Mouse (Mus musculus): Measurements from ENCODE around the gene BC067074. TPM values are rescaled to one million over a fixed set of nuclear protein-coding genes. Genes with fewer than 3 reads are reported as not detected.

BC067074 gene
- total RNA-seq, 1 experiment, result 4.1 TPM

GRCm38 (mm10) chr13:113333931-113334330 lies 41.0 kb downstream of the BC067074 start:
- no peak for DNase-seq (ENCODE audit: low read depth, low spot score)
- Histone ChIP-seq H3K36me3 (ENCODE audit: control insufficient read depth, insufficient read depth, low read length, poor library complexity, severe bottlenecking) (no peaks in the 10 kb centered on the region), H3K4me1 (ENCODE audit: control insufficient read depth in 2 of 2, insufficient read depth in 2 of 2, low read length in 2 of 2, poor library complexity in 1 of 2) (peaks cover 0 to 3% of the 10 kb centered on the region in 2 experiments; a peak in 1 of 4 replicates), H3K27ac (ENCODE audit: insufficient read depth, low read depth, low read length, poor library complexity, severe bottlenecking) (no peak overlapping the region), H3K9me3 (ENCODE audit: control insufficient read depth, insufficient read depth, low read depth, low read length) (no peaks in the 10 kb centered on the region), H3K4me3 (ENCODE audit: insufficient read depth in 1 of 2, low read depth in 1 of 2, low read length in 2 of 2, poor library complexity in 1 of 2, severe bottlenecking in 1 of 2) (no peak overlapping the region), H3K9ac (ENCODE audit: insufficient read depth, low read depth, low read length, poor library complexity, severe bottlenecking) (no peak overlapping the region)
- in situ Hi-C loops (cut with MboI; ENCODE audit: low sequenced_read_pairs in 2 of 2, unreplicated experiment in 2 of 2), result loop anchor here (25.0 kb wide), 1 partner anchor 303 kb away; no protein-coding TSS in a partner anchor
- TF ChIP-seq HCFC1 (IDR thresholded peaks at IDR 0.05; ENCODE audit: borderline replicate concordance, insufficient read depth, low read length), result no peak

DNA sequence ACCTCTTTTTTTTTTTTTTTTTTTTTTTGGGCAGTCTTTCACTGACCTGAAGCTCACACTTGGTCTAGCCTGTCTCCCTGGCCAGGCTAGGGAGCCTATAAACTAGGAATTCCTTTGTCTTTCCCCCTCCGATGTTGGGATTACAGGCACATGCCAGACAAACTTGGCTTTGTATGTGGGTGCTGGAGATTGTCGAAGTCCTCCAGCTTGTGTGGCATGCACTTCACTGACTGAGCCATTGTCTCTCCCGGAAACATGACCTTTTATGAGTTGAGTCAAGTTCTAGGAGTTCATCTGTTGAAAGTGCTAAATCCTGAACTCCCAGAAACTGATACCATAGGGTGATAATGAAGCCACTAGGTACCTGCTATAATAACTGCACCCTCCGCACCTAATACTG lies 41.8 kb downstream of the BC067074 start:
- Histone ChIP-seq H3K36me3 (ENCODE audit: control insufficient read depth, insufficient read depth, low read length, poor library complexity, severe bottlenecking) (no peaks in the 10 kb centered on the region), H3K9ac (ENCODE audit: insufficient read depth, low read depth, low read length, poor library complexity, severe bottlenecking) (no peak overlapping the region), H3K9me3 (ENCODE audit: control insufficient read depth, insufficient read depth, low read depth, low read length) (no peaks in the 10 kb centered on the region), H3K4me3 (ENCODE audit: insufficient read depth in 1 of 2, low read depth in 1 of 2, low read length in 2 of 2, poor library complexity in 1 of 2, severe bottlenecking in 1 of 2) (no peak overlapping the region), H3K27ac (ENCODE audit: insufficient read depth, low read depth, low read length, poor library complexity, severe bottlenecking) (no peak overlapping the region), H3K4me1 (ENCODE audit: control insufficient read depth in 2 of 2, insufficient read depth in 2 of 2, low read length in 2 of 2, poor library complexity in 1 of 2) (peaks cover 0 to 3% of the 10 kb centered on the region in 2 experiments; a peak in 1 of 4 replicates)
- no peak for DNase-seq (ENCODE audit: low read depth, low spot score)
- TF ChIP-seq MAFK (IDR thresholded peaks at IDR 0.05; ENCODE audit: insufficient read depth, low read depth, low read length) (no peak), CHD2 (IDR thresholded peaks at IDR 0.05; ENCODE audit: low read depth, low read length) (no peak), HCFC1 (IDR thresholded peaks at IDR 0.05; ENCODE audit: borderline replicate concordance, insufficient read depth, low read length) (no peak), ZC3H11A (IDR thresholded peaks at IDR 0.05; ENCODE audit: borderline replicate concordance, low read depth, low read length) (no peak), ZNF384 (IDR thresholded peaks at IDR 0.05; ENCODE audit: low read depth, low read length) (no peak)
- in situ Hi-C loops (cut with MboI; ENCODE audit: low sequenced_read_pairs in 2 of 2, unreplicated experiment in 2 of 2), result loop anchor here (25.0 kb wide), 1 partner anchor 303 kb away; no protein-coding TSS in a partner anchor

DNA sequence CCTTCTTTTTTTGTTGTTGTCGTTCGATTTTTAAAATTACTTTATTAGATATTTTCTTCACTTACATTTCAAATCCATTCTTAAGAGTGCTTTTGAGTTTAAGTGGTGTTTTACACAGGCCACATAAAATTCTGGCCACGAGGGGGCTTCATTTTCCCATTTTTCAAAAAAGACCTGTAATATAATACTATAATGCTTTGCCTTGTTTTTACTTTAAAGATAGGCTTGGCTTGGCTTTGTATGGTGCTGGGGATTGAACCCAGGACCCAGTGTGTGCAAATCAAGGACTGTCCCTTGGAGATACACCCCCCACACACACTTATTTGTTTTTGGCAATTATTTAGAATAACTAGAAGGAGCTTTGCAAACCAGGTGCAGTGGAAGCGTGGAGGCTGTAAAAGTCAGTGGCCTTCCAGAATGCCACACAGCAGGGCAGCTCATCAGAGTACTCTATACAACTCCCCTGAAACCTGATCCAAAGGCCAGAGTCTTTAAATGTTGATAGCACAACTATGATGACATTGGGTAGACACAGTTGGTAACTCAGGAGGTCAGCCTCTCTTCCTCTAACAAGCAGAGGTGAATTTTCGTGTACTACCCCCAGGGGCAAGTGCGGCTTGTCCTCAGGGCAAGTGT lies 44.4 kb downstream of the BC067074 start:
- no peak overlapping the region for H3K27ac ChIP-seq (ENCODE audit: insufficient read depth, low read depth, low read length, poor library complexity, severe bottlenecking)
- H3K36me3 ChIP-seq (ENCODE audit: control insufficient read depth, insufficient read depth, low read length, poor library complexity, severe bottlenecking), result no peaks in the 10 kb centered on the region
- H3K4me1 ChIP-seq (ENCODE audit: control insufficient read depth in 2 of 2, insufficient read depth in 2 of 2, low read length in 2 of 2, poor library complexity in 1 of 2), result peaks cover 0 to 3% of the 10 kb centered on the region in 2 experiments; a peak in 1 of 4 replicates
- no peaks in the 10 kb centered on the region for H3K9me3 ChIP-seq (ENCODE audit: control insufficient read depth, insufficient read depth, low read depth, low read length)
- no peak for DNase-seq (ENCODE audit: low read depth, low spot score)
- no peak overlapping the region for H3K9ac ChIP-seq (ENCODE audit: insufficient read depth, low read depth, low read length, poor library complexity, severe bottlenecking)
- in situ Hi-C loops (cut with MboI; ENCODE audit: low sequenced_read_pairs in 2 of 2, unreplicated experiment in 2 of 2), result loop anchor here (25.0 kb wide), 1 partner anchor 300 kb away; no protein-coding TSS in a partner anchor
- H3K4me3 ChIP-seq (ENCODE audit: insufficient read depth in 1 of 2, low read depth in 1 of 2, low read length in 2 of 2, poor library complexity in 1 of 2, severe bottlenecking in 1 of 2), result no peak overlapping the region
- TF ChIP-seq ZC3H11A (IDR thresholded peaks at IDR 0.05; ENCODE audit: borderline replicate concordance, low read depth, low read length) (no peak), ZNF384 (IDR thresholded peaks at IDR 0.05; ENCODE audit: low read depth, low read length) (no peak), MAFK (IDR thresholded peaks at IDR 0.05; ENCODE audit: insufficient read depth, low read depth, low read length) (no peak), HCFC1 (IDR thresholded peaks at IDR 0.05; ENCODE audit: borderline replicate concordance, insufficient read depth, low read length) (no peak), CHD2 (IDR thresholded peaks at IDR 0.05; ENCODE audit: low read depth, low read length) (no peak)

DNA sequence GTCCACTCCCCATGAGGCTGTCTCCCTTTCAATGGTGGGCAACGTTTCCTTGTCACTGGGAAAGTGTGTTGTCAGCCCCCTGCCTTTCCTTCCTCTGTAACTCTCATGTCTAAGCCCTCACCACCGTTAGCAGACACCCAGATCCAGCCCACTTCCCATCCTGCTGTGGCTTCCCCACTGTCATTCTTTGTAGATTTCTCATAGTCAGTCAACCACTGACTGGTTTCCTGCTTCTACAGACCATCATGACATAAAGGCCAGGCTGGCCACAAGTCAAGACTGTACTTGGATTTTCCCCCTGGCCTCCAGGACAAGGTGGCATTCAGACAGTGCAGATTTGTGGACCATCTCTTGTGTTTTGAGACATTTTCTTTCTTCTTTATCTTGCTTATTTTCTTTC lies 47.7 kb downstream of the BC067074 start:
- no peaks in the 10 kb centered on the region for H3K36me3 ChIP-seq (ENCODE audit: control insufficient read depth, insufficient read depth, low read length, poor library complexity, severe bottlenecking)
- H3K9ac ChIP-seq (ENCODE audit: insufficient read depth, low read depth, low read length, poor library complexity, severe bottlenecking), result no peak overlapping the region
- no peak for TF ChIP-seq MAFK (IDR thresholded peaks at IDR 0.05; ENCODE audit: insufficient read depth, low read depth, low read length)
- TF ChIP-seq ZNF384 (IDR thresholded peaks at IDR 0.05; ENCODE audit: low read depth, low read length), result no peak
- TF ChIP-seq HCFC1 (IDR thresholded peaks at IDR 0.05; ENCODE audit: borderline replicate concordance, insufficient read depth, low read length), result no peak
- no peak for TF ChIP-seq ZC3H11A (IDR thresholded peaks at IDR 0.05; ENCODE audit: borderline replicate concordance, low read depth, low read length)
- TF ChIP-seq CHD2 (IDR thresholded peaks at IDR 0.05; ENCODE audit: low read depth, low read length), result no peak
- no peaks in the 10 kb centered on the region for H3K9me3 ChIP-seq (ENCODE audit: control insufficient read depth, insufficient read depth, low read depth, low read length)
- DNase-seq (ENCODE audit: low read depth, low spot score), result no peak
- H3K4me1 ChIP-seq (ENCODE audit: control insufficient read depth in 2 of 2, insufficient read depth in 2 of 2, low read length in 2 of 2, poor library complexity in 1 of 2), result peaks cover 0 to 3% of the 10 kb centered on the region in 2 experiments; a peak in 1 of 4 replicates
- H3K27ac ChIP-seq (ENCODE audit: insufficient read depth, low read depth, low read length, poor library complexity, severe bottlenecking), result no peak overlapping the region
- in situ Hi-C loops (cut with MboI; ENCODE audit: low sequenced_read_pairs in 2 of 2, unreplicated experiment in 2 of 2), result loop anchor here (25.0 kb wide), 1 partner anchor 297 kb away; no protein-coding TSS in a partner anchor
- H3K4me3 ChIP-seq (ENCODE audit: insufficient read depth in 1 of 2, low read depth in 1 of 2, low read length in 2 of 2, poor library complexity in 1 of 2, severe bottlenecking in 1 of 2), result no peak overlapping the region
